Mouse (Mus musculus) yolk sac, embryonic 10.5 days (tissue): Measurements from ENCODE around the gene Vars.
"Not testable (repeated sequence)": the region's sequence is repeated elsewhere in the genome, so short reads cannot be mapped to it uniquely, and the experiment has no call there.

ENCODE experiments used
- DNase-seq: peaks from one replicate; pipeline ENCODE4 v3.0.0-alpha.2; 2017; ENCODE audit warnings: low spot score

The Vars gene

DNA sequence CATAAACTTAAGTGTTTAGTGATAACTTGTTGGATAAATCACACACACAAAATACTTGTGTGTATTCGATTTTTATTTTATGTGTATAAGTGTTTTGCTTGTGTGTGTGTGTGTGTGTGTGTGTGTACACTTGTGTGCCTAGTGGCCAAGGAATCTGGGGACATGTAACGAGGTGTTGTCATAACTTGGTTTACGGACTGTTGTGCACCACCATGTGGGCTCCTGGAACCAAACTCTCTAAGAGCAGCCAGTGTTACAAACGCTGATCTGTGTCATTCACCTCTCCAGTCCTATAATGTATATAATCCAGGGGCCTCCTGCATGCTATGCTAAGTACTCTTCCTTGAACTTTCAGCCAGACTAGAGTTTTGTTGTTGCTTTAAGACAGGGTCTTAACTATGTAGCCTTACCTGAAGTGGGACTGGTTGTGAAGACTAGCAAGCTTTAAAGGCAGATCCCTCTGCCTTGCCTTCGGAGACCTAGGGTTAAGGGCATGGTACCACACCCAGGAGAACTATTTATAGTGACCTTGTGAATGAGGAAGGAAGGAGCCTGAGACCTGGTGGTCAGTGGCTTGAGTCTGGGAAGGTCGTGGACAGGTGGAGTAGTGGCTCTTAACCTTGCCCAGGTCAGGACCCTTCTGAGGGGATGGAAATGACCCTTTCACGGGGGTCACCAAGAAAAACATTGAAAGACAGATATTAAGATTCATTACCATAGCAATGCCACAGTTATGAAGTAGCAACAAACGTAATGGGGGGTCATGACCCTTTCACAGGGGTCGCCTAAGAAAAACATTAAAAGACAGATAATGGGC is 2.4 kb downstream of the Vars start:
- no peak for DNase-seq

DNA sequence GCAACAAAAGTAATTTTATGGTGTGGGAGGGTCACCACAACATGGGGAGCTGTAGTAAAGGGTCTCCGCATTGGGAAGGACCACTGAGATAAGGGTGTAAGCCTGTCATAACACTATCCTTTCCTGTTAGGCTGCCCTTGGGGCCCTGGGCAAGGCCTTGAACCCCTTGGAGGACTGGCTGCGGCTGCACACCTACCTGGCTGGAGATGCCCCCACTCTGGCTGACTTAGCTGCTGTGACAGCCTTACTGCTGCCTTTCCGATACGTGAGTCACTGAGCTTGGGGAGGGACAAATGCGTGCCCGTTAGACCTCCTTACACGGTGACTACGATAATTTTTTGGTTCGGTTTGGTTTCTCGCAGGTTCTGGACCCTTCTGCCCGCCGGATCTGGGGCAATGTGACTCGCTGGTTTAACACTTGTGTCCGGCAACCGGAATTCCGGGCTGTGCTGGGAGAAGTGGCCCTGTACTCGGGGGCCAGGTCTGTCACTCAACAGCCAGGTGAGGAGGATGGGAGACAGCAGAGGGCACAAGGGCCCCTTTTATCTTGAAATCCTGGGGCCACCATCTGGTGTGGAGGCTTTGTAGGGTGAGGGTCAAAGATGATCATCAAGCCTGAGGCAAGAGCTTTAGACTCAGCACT is 3.4 kb downstream of the Vars start:
- no peak for DNase-seq

DNA sequence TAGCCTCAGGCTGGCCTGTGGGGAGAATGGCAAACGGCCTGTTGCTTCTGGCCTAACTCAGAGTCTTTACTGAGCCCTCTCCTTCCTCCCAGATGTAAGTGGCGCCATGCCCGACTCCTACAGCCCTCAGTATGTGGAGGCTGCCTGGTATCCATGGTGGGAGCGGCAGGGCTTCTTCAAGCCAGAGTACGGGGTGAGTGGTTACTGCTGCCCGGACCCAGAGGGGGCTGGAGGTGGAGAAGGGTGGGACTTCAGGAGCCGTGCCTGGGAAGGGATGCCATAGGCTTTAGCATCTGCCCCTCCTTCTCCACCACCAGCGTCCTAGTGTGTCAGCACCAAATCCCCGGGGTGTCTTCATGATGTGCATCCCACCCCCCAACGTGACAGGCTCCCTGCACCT is 4.4 kb downstream of the Vars start:
- no peak for DNase-seq

DNA sequence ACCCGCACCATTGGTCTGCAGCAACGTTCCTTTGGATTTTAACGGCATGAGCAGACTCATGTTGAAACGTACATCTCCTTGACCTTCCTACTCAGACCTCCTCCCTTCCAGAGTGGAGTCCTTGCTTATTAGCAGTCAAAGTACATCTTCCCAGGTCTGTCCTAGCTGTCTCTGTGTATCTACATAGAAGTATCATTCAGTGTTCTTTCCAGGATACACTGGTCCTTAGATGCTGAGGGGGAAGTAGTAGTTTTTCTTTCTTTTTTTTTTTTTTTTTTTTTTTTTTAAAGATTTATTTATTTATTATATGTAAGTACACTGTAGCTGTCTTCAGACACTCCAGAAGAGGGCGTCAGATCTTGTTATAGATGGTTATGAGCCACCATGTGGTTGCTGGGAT is 5.1 kb downstream of the Vars start:
- not testable (repeated sequence) for DNase-seq

DNA sequence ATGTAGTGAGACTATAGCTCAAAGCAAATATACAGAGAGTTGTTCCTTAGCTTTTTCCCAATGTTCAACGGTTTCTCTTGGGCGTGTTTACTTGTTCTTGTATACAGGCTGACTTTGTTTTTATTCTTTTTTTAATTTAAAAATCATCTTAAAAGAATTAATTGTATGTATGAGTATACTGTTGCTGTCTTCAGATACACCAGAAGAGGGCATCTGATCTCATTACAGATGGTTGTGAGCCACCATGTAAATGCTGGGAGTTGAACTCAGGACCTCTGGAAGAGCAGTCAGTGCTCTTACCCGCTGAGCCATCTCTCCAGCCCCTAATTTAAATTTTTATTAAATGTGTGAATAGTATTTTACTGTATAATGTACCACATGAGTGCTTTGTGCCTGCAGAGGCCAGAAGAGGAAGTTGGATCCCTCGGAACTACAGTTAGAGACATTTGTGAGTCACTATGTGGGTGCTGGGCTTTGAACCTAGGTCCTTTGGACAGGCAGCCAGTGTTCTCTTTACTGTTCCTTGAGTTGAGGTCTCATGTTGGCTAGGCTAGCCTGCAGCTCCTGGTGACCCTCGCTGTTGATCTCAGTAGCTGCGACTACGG is 6.7 kb downstream of the Vars start:
- DNase-seq, result no peak

DNA sequence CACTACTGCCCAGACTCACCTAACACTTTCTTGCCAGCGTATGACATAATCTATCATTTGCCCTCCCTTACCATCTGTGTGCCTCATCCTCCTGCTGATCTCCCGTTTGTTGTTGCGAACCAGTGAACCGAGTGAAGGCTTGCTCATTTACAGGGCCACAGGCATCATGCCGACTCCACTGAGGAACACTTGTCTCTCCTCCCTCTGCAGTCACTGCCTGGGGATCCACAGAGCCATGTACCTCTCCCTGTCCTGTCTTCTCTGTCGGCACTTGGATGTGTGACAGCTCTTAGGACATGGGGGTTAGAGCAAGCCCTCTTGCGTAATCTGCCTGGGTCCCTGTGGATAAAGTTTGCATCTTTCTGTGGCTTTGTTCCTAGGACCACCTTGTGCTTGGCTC is 8.8 kb downstream of the Vars start:
- DNase-seq, result no peak

DNA sequence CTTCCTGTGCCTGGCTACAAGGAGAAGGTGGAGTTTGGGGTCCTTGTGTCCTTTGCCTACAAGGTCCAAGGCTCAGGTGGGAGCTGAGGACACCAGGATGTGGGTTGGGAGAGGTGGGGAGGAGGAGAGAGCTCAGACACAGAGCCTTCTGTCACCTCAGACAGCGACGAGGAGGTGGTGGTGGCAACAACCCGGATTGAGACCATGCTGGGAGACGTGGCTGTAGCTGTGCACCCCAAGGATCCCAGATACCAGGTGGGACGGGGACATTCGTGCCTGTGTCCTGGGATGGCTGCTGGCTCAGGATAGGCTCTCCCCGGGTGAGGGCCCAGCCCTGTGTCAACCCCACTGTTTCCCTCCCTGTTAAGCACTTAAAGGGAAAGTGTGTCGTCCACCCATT is 10.7 kb downstream of the Vars start:
- no peak for DNase-seq

DNA sequence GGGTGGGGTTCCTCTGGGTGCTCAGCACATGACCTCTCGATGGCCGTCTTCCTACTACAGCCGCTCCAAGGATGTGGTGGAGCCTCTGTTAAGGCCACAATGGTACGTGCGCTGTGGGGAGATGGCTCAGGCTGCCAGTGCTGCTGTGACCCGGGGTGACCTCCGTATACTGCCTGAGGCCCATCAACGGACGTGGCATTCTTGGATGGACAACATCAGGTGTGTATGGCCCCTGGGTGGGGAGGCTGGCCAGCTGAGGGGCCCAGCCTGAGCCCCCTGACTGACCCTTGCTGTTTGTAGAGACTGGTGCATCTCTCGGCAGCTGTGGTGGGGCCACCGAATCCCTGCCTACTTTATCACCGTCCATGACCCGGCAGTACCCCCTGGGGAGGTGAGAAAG is 11.6 kb downstream of the Vars start:
- DNase-seq, result no peak

DNA sequence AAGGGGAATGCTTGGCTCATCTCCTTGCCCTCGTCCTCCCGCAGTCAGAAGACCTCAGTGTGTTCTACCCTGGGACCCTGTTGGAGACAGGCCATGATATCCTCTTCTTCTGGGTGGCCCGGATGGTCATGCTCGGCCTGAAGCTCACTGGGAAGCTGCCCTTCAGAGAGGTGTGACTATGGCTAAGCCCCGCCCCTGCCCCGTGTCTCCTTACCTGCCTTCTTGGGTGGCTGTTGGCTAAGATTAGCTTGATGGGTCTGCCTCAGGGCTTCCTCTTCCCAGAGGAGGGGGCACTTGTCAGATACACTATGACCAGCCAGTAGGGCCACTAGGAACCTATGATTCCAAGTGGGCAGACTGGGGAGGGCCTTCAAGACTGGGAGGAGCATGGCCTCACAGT is 12.4 kb downstream of the Vars start:
- DNase-seq, result no peak

DNA sequence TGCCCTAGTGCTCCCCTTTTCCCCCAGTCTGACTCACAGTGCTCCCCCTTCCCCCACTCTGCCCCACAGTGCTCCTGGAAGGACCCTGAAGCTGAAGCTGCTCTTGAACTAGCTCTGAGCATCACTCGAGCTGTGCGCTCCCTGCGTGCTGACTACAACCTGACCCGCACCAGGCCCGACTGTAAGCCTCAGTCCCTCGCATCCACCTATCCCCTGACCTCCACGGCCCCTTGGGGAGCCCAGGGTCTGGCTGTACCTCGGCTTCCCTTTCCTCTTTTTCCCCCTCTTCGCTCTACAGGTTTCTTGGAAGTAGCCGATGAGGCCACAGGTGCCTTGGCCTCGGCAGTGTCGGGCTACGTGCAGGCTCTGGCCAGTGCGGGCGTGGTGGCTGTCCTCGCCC is 14.5 kb downstream of the Vars start:
- DNase-seq, result no peak

DNA sequence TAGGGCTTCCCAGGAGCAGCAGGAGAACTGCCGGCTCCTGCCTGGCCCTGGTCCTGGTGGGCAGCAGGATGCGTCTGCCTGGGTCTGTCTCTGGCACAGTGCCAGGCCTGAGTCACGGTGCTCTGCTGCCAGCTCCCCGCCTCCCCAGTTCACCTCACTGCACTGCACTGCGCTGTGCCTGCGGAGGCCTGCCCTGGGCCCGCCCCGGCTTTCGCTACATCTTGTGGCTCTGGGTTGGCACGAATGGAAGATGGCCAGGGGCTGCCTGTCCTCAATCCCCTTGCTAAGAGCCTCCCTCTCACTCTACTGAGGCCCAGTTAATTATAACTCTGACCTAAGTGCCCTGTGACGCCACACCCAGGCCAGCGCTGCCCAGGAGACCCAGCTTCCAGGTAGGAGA is 15.6 kb downstream of the Vars start, which contains the start of gene Vwa7:
Gene Vwa7 (plus strand): TSS at position 204 of the 400 bp plus-strand sequence.
- DNase-seq, result no peak

DNA sequence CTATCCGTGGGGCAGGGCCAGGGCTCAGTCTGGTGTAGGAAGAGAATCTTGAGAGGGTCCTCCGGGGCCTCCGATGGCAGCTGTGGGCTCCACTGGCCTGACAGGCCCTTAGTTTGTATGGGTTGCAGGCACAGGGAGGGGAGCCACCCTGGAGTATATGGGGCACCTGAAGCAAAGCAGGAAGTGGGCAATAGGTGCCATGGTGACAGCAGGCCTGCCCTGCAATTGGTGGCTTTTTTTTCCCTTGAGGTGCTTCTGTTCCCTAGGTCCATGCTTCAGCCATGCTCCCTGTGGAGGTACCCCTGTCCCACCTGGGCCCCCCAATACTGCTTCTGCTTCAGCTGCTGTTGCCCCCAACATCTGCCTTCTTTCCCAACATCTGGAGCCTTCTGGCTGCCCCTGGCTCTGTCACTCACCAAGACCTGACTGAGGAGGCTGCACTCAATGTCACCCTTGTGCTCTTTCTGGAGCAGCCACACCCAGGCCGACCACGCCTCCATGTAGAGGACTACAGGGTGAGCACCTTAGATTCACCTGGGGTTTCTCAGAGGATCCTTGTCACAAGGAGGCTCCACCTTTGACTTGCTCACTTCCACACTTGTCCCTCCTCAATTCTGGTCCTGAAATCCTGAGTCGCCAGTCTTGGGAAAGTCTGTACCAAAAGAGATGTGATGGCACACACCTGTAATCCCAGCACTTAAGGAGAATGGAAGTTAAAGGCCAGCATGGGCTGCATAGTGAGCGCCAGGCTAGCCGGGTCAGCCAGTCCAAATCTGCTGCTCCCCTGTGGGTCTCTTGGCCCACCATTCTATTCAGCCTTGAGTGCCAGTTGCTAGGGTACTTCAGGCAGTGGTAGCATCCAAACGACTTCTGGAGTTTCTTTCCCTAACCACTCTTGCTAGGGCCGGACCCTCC is 16.3 kb downstream of the Vars start:
- DNase-seq, result no peak

DNA sequence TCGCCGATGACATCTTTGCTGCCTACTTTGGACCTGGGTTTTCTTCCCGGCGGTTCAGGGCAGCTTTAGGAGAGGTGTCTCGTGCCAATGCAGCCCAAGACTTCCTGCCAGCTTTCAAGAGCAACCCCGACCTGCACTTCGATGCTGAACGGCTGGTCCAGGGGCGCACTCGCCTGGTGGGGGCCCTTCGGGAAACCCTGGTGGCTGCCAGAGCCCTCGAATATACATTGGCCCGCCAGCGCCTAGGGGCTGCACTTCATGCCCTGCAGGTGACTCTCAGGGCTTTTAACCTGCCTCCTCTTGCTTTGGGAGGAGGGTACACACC is 16.9 kb downstream of the Vars start:
- no peak for DNase-seq

DNA sequence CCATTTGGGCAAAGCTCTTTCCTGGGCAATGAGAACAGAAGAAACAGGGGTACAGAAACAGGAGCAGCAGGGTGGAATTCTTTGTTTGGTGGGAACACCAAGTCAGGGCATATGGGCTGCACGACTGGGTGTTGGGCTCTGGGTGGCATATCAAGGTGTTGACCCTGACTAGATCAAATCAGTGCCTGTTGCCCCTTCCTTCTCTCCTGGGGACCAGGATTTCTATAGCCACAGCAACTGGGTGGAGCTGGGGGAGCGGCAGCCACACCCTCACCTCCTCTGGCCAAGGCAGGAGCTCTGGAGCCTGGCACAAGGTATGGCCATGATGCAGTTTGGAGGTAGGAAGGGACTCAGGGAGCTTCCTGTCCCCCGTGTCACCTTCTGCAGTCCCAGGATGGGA is 17.4 kb downstream of the Vars start:
- DNase-seq, result no peak

DNA sequence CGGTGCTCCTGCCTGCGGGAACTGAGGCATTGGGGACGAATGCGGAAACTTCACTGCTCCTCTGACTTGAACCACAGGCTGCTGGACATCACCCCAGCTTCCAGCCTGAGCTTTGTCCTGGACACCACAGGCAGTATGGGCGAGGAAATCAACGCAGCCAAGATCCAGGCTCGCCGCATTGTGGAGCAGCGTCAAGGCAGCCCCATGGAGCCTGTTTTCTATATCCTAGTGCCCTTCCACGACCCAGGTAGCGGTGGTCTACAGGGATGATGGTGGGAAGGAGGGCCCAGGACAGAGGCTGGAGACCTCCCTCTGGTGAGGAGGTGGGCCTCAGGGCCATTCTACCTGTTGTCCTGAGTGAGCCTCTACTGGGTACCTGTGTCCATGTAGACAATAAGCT is 19.1 kb downstream of the Vars start:
- DNase-seq, result no peak

DNA sequence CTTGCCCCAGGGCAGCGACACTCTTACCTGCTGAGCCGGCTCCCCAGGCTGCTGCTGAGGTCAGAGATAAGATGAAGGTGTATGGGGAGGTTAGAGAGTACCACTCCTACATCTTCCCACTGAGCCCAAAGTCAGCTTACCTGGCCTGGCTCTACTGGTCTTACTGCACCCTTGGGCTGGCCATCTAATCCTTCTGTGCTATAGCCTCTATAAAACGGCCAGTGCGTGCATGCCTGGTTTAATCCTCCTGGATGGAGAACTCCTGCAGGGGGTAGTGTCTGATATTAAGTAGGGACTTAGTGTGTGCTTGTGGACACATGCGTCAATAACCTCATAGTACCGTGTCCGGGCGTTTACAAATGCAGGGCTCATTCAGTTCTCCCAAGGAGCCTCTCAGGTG is 19.8 kb downstream of the Vars start:
- DNase-seq, result no peak

DNA sequence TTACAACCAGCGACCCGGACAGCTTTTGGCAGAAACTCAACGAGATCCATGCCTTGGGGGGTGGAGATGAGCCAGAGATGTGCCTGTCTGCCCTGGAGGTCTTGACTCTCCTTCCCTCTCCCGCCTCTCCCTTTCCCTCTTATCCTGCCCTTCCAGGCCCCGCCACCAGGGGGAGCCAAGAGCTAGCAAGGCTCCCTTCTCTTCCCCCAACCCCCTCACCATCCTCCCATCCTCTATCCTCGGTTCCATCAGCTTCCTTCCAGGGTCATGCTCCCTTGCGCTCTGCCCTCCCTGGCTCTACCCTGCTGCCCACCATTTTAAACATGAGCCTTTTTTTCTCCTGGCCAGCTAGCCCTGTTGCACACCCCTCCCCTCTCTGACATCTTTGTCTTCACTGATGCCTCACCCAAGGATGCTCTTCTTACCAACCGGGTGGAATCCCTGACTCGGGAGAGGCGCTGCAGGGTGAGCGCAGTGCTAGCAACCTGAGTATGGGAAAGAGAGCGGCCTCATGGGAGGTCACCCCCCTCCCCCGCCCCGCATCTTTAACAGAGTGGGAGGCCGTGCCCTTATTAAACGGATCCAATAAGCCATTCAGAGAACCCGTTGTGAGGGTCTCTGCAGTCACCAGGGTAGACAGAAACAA is 20.5 kb downstream of the Vars start:
- DNase-seq, result peak; percentile 83

DNA sequence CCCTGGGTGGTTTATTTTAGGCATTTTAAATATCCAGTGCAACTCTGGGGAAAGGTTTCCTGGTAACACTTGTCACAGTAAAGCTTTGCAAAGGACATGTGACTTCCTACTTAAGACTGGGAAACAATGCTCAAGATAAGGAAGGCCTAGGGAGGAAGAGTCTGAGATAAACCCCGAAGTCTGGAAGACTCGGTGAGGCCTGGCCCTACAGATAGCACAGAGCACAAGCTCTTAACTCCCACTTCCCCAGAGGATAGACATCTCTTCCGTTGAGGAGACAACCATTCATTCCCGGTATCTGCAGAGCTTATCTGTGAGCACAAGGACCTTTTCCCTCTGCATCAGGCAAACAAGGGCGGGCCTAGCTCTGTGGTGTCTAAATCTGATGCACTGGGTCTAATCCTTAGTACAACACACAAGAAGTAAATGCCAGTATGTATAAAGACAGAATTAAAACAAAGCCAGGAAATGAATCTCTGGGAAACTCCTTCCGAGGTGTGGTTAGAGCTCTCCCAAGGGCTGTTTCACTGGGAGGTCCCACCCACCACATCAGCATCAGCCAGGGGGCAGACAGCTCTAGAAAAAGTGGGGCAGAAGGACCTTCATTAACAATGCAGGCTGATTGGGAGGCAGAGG is 21.2 kb downstream of the Vars start:
- peak; percentile 68 for DNase-seq

DNA sequence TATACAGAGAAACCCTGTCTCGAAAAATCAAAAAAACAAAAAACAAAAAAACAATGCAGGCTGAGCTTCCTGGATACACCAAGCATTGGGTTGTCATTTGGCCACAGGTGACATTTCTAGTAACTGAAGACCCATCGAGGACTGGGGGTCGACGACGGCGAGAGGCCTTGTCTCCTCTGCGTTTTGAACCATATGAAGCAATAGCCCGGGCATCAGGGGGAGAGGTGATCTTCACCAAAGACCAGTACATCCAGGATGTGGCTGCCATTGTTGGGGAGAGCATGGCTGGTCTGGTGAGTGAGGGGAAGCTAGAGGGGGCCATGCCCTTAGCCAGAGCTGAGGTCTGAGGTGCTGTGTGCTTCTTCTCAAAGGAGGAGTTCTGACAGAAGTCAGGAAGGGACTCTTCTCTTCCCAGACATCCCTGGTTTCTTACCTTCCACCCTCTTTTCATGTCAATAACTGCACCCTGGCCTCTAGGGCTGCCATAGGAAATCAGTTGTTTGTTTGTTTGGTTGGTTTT is 21.8 kb downstream of the Vars start:
- DNase-seq, result no peak

DNA sequence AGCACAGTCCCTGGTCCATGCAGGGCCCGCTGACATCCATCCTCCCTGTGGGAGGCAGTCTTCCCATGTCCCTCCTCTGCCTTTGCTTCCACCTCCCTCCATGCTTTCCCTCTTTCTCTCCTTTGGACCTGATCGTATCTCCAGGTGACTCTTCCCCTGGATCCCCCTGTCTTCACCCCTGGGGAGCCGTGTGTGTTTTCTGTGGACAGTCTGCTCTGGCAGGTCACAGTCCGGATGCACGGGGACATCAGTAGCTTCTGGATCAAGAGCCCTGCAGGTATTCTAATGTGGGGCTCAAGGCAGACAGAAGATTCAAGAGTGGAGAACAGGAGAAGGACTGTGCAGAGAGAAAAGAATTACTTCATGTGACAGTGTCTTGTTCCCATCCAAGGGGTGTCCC is 22.4 kb downstream of the Vars start:
- DNase-seq, result no peak

DNA sequence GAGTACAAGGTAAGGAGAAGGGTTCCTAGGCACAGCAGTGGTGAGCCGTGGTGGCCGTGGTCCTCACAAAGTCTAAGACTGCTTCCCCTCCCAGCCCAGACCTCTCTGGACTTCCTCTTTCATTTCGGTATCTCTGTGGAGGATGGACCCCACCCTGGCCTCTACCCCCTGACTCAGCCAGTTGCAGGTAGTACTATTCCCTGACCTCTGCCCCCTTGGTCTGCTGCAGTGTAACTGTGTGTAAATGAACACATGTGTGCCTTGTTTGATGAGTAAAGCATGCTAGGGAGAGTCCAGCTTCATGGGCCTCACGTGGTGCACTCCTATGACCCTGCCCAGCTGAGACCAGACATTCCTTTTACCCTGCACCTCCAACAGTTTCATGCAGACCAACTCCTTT is 23.0 kb downstream of the Vars start:
- DNase-seq, result peak; percentile 81
